Mouse (Mus musculus): ENCODE measurements around the gene Epn2. TPM values are rescaled to one million over a fixed set of nuclear protein-coding genes. Genes with fewer than 3 reads are reported as not detected.

The Epn2 gene
- polyA plus RNA-seq, 1 experiment from 2014 or later, result 24.7 TPM

Other genes starting within 250 kb of the Epn2 start
- not detected in 2 replicates for gene Slc47a2, start 236.8 kb downstream of the Epn2 start, polyA plus RNA-seq (2016; fragmentation: Nextera tagmentation; extraction: Ambion mirVana)
- gene Slc47a1, start 201.3 kb downstream of the Epn2 start, polyA plus RNA-seq (2016; fragmentation: Nextera tagmentation; extraction: Ambion mirVana), result 0.05 and 0.08 TPM in 2 replicates
- 0.49 and 1.00 TPM in 2 replicates for gene Rnf112, start 125.6 kb downstream of the Epn2 start, polyA plus RNA-seq (2016; fragmentation: Nextera tagmentation; extraction: Ambion mirVana)
- gene Mfap4, start 94.3 kb downstream of the Epn2 start, polyA plus RNA-seq (2016; fragmentation: Nextera tagmentation; extraction: Ambion mirVana), result 119 and 163 TPM in 2 replicates
- gene Mapk7, start 85.3 kb downstream of the Epn2 start, polyA plus RNA-seq (2016; fragmentation: Nextera tagmentation; extraction: Ambion mirVana), result 97.4 and 103 TPM in 2 replicates
- gene B9d1, start 74.5 kb downstream of the Epn2 start, polyA plus RNA-seq (2016; fragmentation: Nextera tagmentation; extraction: Ambion mirVana), result 44.4 and 49.7 TPM in 2 replicates
- 6.0 and 6.5 TPM in 2 replicates for gene Grap, start 73.6 kb upstream of the Epn2 start, polyA plus RNA-seq (2016; fragmentation: Nextera tagmentation; extraction: Ambion mirVana)
- 2.2 and 2.3 TPM in 2 replicates for gene Fam83g, start 104.4 kb upstream of the Epn2 start, polyA plus RNA-seq (2016; fragmentation: Nextera tagmentation; extraction: Ambion mirVana)
- gene Slc5a10, start 141.1 kb upstream of the Epn2 start, polyA plus RNA-seq (2016; fragmentation: Nextera tagmentation; extraction: Ambion mirVana), result 0.14 TPM in 1 of 2 replicates, not detected in the other
- gene Prpsap2, start 182.4 kb upstream of the Epn2 start, polyA plus RNA-seq (2016; fragmentation: Nextera tagmentation; extraction: Ambion mirVana), result 34.9 and 37.4 TPM in 2 replicates